Mouse (Mus musculus): ENCODE measurements around the gene Zfp59.

DNA sequence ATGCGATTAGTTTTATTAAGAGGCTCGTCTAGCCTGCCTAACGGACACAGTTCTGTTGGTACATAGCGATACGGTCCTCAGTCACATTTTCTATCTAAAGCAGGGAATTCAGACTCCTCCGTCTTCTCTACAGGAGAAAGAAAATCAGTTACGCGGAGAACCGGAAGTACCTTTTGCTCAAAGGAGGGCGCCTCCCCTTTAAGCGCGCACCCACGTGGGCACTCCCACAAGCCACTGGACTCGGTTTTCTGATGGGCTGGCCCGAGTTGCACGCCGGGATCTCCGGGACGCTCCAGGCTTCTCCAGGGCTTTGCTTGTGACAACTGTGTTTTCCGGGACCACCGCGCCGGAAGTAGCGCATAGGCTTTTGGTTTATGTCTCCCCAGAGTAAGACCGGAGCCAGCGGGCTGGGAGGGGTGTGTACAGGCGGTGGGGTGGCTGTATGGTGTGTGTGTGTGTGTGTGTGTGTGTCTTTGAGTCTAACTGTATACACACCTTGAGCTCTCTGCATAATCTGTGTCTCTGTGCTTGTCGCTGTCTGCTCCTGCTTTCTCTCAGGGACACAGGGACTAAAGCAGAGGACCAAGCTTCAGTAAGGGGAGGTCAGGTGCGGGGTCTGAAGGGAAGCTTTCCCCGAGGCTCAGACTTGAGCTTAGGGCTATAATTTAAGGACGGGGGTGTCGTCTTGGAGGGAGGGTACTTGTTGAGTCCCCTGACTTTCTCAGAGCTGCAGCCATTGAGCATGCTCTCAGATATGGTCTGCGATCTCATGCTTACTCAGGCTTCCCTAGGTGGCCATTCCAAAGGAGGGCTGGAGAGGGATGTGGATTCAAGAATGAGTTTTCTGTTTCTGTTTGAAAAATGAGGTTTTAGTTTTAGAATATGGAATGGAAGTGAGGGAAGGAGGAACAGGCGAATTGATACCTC lies at the start of gene Zfp59:
- no peak for TF ChIP-seq CTCF (IDR thresholded peaks at IDR 0.05; ENCODE audit: control insufficient read depth, insufficient read depth, insufficient read length)
- TF ChIP-seq MAX (IDR thresholded peaks at IDR 0.05), result peak; percentile 48
- no peak for TF ChIP-seq CEBPB (IDR thresholded peaks at IDR 0.05; ENCODE audit: low read depth)
- no peak for TF ChIP-seq MYOG (IDR thresholded peaks at IDR 0.05; ENCODE audit: control insufficient read depth, extremely low read depth, insufficient read length)
